Mouse (Mus musculus) ES-E14 (cell line): ENCODE data around the gene Kcnd3. TPM values are rescaled to one million over a fixed set of nuclear protein-coding genes. Genes with fewer than 3 reads are reported as not detected.

ENCODE experiments used
- DNase-seq: peaks from one replicate; pipeline ENCODE4 v3.0.0-alpha.2; 2013; ENCODE audit warnings: low read depth, low spot score
- H3K27ac ChIP-seq: 2 replicates; pipeline ENCODE4 v1.5.1; 2012; ENCODE audit warnings: low read depth, mild to moderate bottlenecking, low read length, moderate library complexity, mixed read lengths; ENCODE audit not compliant: poor library complexity, insufficient read depth, severe bottlenecking
- H3K36me3 ChIP-seq: 2 replicates; pipeline ENCODE4 v1.6.1; 2012; ENCODE audit warnings: mild to moderate bottlenecking, low read length, moderate library complexity, mixed read lengths; ENCODE audit not compliant: control insufficient read depth, poor library complexity, insufficient read depth, severe bottlenecking
- H3K4me1 ChIP-seq, 2 experiments: fragments of 150-350 bp in 1 of 2; sonication (generic) in 1 of 2; 2 replicates each; pipeline ENCODE4 v1.6.1; 2012; ENCODE audit warnings: low read length in 2 of 2, mild to moderate bottlenecking in 1 of 2, mixed read lengths in 1 of 2; ENCODE audit not compliant: control insufficient read depth in 2 of 2, insufficient read depth in 2 of 2, poor library complexity in 1 of 2
- H3K4me3 ChIP-seq, 2 experiments: fragments of 150-350 bp in 1 of 2; sonication (generic) in 1 of 2; 2 replicates each; pipeline ENCODE4 v1.5.1; 2012; ENCODE audit warnings: low read length in 2 of 2, low read depth in 1 of 2, mild to moderate bottlenecking in 1 of 2, mixed read lengths in 1 of 2; ENCODE audit not compliant: insufficient read depth in 1 of 2, poor library complexity in 1 of 2, severe bottlenecking in 1 of 2
- H3K9ac ChIP-seq: 2 replicates; pipeline ENCODE4 v1.6.1; 2012; ENCODE audit warnings: low read depth, mild to moderate bottlenecking, low read length, mixed read lengths; ENCODE audit not compliant: poor library complexity, insufficient read depth, severe bottlenecking
- H3K9me3 ChIP-seq: fragments of 150-350 bp; sonication (generic); 2 replicates; pipeline ENCODE4 v1.6.1; 2012; ENCODE audit warnings: low read depth, mild to moderate bottlenecking, low read length; ENCODE audit not compliant: control insufficient read depth, insufficient read depth
- CHD2 ChIP-seq: IDR thresholded peaks from 2 replicates; pipeline ENCODE4 v1.6.1; 2014; ENCODE audit warnings: mild to moderate bottlenecking, low read depth, low read length, inconsistent platforms
- HCFC1 ChIP-seq: IDR thresholded peaks from 2 replicates; pipeline ENCODE4 v1.6.1; 2012; ENCODE audit warnings: low read length, inconsistent platforms, borderline replicate concordance; ENCODE audit not compliant: insufficient read depth
- MAFK ChIP-seq: IDR thresholded peaks from 2 replicates; pipeline ENCODE4 v1.6.1; 2014; ENCODE audit warnings: mild to moderate bottlenecking, low read depth, low read length, inconsistent platforms; ENCODE audit not compliant: insufficient read depth
- ZC3H11A ChIP-seq: IDR thresholded peaks from 2 replicates; pipeline ENCODE4 v1.6.1; 2012; ENCODE audit warnings: low read depth, mild to moderate bottlenecking, inconsistent platforms, low read length, borderline replicate concordance
- ZNF384 ChIP-seq: IDR thresholded peaks from 2 replicates; pipeline ENCODE4 v1.6.1; 2012; ENCODE audit warnings: low read depth, low read length, inconsistent platforms
- in situ Hi-C, 2 experiments: fragments of 600-800 bp; cut with MboI; formaldehyde crosslinking; loops; one replicate each; pipeline ENCODE4 v1.15.1; 2025; ENCODE audit warnings: low sequenced_read_pairs in 2 of 2, inconsistent platforms in 1 of 2; ENCODE audit not compliant: unreplicated experiment in 2 of 2
- total RNA-seq: library from RNA; depleted of rRNA; stranded (reverse); fragments of 300-350 nt; gene quantifications from 2 replicates; pipeline ENCODE4 v1.2.3, GENCODE M21; 2012

The Kcnd3 gene
- total RNA-seq, 1 experiment: 0.04 TPM

- no peak for DNase-seq
- peak overlapping the region; percentile 77 to 100 for H3K4me3 ChIP-seq
- peak overlapping the region; percentile 100 for H3K9ac ChIP-seq
- TF ChIP-seq CHD2 (no peak), ZC3H11A (no peak), HCFC1 (no peak), ZNF384 (no peak), MAFK (no peak)
- in situ Hi-C loops: no loop called here
- no peaks in the 10 kb centered on the region for H3K9me3 ChIP-seq
- no peaks in the 10 kb centered on the region for H3K4me1 ChIP-seq
- H3K27ac ChIP-seq: peak overlapping the region; percentile 58
- peaks cover 5% of the 10 kb centered on the region for H3K36me3 ChIP-seq
These were observed 234.5 kb downstream of the Kcnd3 start for GRCm38 (mm10) chr3:105686394-105687323.

GRCm38 (mm10) chr3:105687324-105688060, 235.4 kb downstream of the Kcnd3 start, which contains the start of gene Ddx20:
Gene Ddx20 (minus strand): TSS chr3:105687574.
- H3K9me3 ChIP-seq: no peaks in the 10 kb centered on the region
- TF ChIP-seq CHD2 (peak; percentile 99), ZC3H11A (peak; percentile 20; the same call in 1 of the 2 replicates), MAFK (no peak), ZNF384 (peak; percentile 100), HCFC1 (peak; percentile 82)
- H3K4me3 ChIP-seq: peak within 1 kb of the TSS; percentile 77 to 100
- peak within 1 kb of the TSS; percentile 58 for H3K27ac ChIP-seq
- in situ Hi-C loops: no loop called here
- H3K9ac ChIP-seq: peak within 1 kb of the TSS; percentile 100
- H3K36me3 ChIP-seq: peaks cover 5% of the 10 kb centered on the region
- H3K4me1 ChIP-seq: no peaks in the 10 kb centered on the region
- DNase-seq: peak; percentile 94

- no peaks in the 10 kb centered on the region for H3K9me3 ChIP-seq
- peaks cover 4% of the 10 kb centered on the region for H3K36me3 ChIP-seq
- H3K4me3 ChIP-seq: no peak overlapping the region
- no peak overlapping the region for H3K9ac ChIP-seq
- DNase-seq: no peak
- H3K4me1 ChIP-seq: no peaks in the 10 kb centered on the region
- H3K27ac ChIP-seq: no peak overlapping the region
- TF ChIP-seq HCFC1 (no peak), ZC3H11A (no peak), MAFK (no peak), ZNF384 (no peak)
- in situ Hi-C loops: no loop called here
These were observed 236.4 kb downstream of the Kcnd3 start for GRCm38 (mm10) chr3:105688536-105688935.

- Histone ChIP-seq H3K9me3 (no peaks in the 10 kb centered on the region), H3K9ac (no peak overlapping the region), H3K27ac (no peak overlapping the region), H3K4me1 (no peaks in the 10 kb centered on the region), H3K36me3 (no peaks in the 10 kb centered on the region), H3K4me3 (no peak overlapping the region)
- TF ChIP-seq MAFK (no peak), CHD2 (no peak), ZNF384 (no peak), ZC3H11A (no peak), HCFC1 (no peak)
- no peak for DNase-seq
- in situ Hi-C loops: no loop called here
These were observed 241.4 kb downstream of the Kcnd3 start for GRCm38 (mm10) chr3:105693327-105694080.
